Comparison of ENCODE assay signal across 28 mouse cellular contexts in genomic region chr3:122133255-122133654, GRCm38 (mm10).
DNase-seq lines count a peak whose midpoint lies in the region; ATAC-seq and TF ChIP-seq lines count a peak whose summit lies in the region.
"Had no signal": no experiment of that assay in that cellular context is flagged by ENCODE, and none has a peak within 500 bp of the region (broad histone marks: within the 10 kb centered on the region; RNA-seq: fewer than 3 reads in every experiment).

No protein-coding gene starts in this region.

- H3K27ac ChIP-seq in heart, embryonic 10.5 days: peak overlapping the region; percentile 83
- no peak overlapping the region for H3K27ac ChIP-seq in heart, adult 2 months
- H3K27ac ChIP-seq in heart, embryonic 15.5 days: peak overlapping the region; percentile 83
- 0 out of 2 replicates have a peak overlapping the region, but pooled peaks have one; percentile 80 for H3K27ac ChIP-seq in lung, embryonic 15.5 days
- H3K27ac ChIP-seq in limb, embryonic 10.5 days: 0 out of 2 replicates have a peak overlapping the region, but pooled peaks have one; percentile 14
- H3K27ac ChIP-seq: hindbrain, embryonic 10.5 days; hindbrain, embryonic 15.5 days; liver, embryonic 12.5 days; stomach, embryonic 15.5 days had no signal

- no peak for DNase-seq in heart, embryonic 10.5 days (ENCODE audit: low spot score)
- no peak for DNase-seq in heart, adult 2 months
- no peak for DNase-seq in heart, postnatal 25 days (ENCODE audit: low spot score)
- DNase-seq in lung, postnatal 10 days: no peak
- no peak for DNase-seq in limb, embryonic 10.5 days (ENCODE audit: low spot score)
- DNase-seq in adrenal gland, postnatal 4 days (ENCODE audit: low spot score in 2 of 2): no peak
- DNase-seq: adrenal gland, postnatal 14 days; cerebellum, adult 11-12 months; cerebellum, adult 9-11 months; gastrocnemius, postnatal 10 days; kidney, adult 2 months; kidney, postnatal 4 days; liver, postnatal 0 days; lung, postnatal 36 days; midbrain, embryonic 14.5 days; retina, postnatal 1 day; right cerebral cortex, postnatal 14 days; thymus, postnatal 14 days had no signal

- H3K4me3 ChIP-seq in heart, embryonic 10.5 days: peak overlapping the region; percentile 32
- no peak overlapping the region for H3K4me3 ChIP-seq in heart, adult 2 months
- H3K4me3 ChIP-seq in heart, embryonic 15.5 days: no peak overlapping the region
- no peak overlapping the region for H3K4me3 ChIP-seq in lung, embryonic 15.5 days
- no peak overlapping the region for H3K4me3 ChIP-seq in limb, embryonic 10.5 days
- H3K4me3 ChIP-seq: erythroblast, embryonic 14.5 days; hindbrain, embryonic 10.5 days; hindbrain, embryonic 15.5 days; liver, embryonic 12.5 days; megakaryocyte, embryonic 14.5 days; stomach, embryonic 15.5 days had no signal

- no peaks in the 10 kb centered on the region for H3K79me2 ChIP-seq in heart, adult 2 months (replicated peaks; ENCODE audit: control insufficient read depth, insufficient read depth, low read length)

- TF ChIP-seq POLR2A in heart, adult 2 months (IDR thresholded peaks at IDR 0.05; ENCODE audit: insufficient read depth, low read depth, low read length): no peak

- TF ChIP-seq CTCF in heart, adult 2 months (IDR thresholded peaks at IDR 0.05): no peak

- H3K9ac ChIP-seq in heart, adult 2 months (ENCODE audit: low read depth, low read length): no peak overlapping the region
- H3K9ac ChIP-seq in heart, embryonic 15.5 days: no peak overlapping the region
- no peak overlapping the region for H3K9ac ChIP-seq in lung, embryonic 15.5 days
- H3K9ac ChIP-seq: hindbrain, embryonic 15.5 days; liver, embryonic 12.5 days; liver, postnatal 0 days; stomach, embryonic 15.5 days had no signal

- intact Hi-C loops in heart, adult 2 months (cut with DNase I): no loop called here
- intact Hi-C loops in heart, postnatal 25 days (cut with DNase I): no loop called here

- H3K4me1 ChIP-seq in heart, embryonic 10.5 days: peaks cover 73% of the 10 kb centered on the region
- H3K4me1 ChIP-seq in heart, adult 2 months (ENCODE audit: control insufficient read depth, insufficient read depth, low read length): peaks cover 13% of the 10 kb centered on the region
- peaks cover 64% of the 10 kb centered on the region for H3K4me1 ChIP-seq in heart, embryonic 15.5 days (replicated peaks)
- peaks cover 42% of the 10 kb centered on the region for H3K4me1 ChIP-seq in lung, embryonic 15.5 days
- H3K4me1 ChIP-seq in limb, embryonic 10.5 days: peaks cover 19% of the 10 kb centered on the region; the same call in 1 of the 2 replicates
- H3K4me1 ChIP-seq: liver, embryonic 12.5 days; stomach, embryonic 15.5 days had no signal

- ATAC-seq in heart, embryonic 15.5 days (replicated peaks; ENCODE audit: insufficient number of reproducible peaks, insufficient read depth, low FRiP score, low read depth): no peak
- ATAC-seq in lung, embryonic 15.5 days (ENCODE audit: borderline replicate concordance, extremely low read depth, low FRiP score, low TSS enrichment): no peak
- ATAC-seq: forebrain, embryonic 16.5 days; inflammation-experienced regulatory T-cells, adult 6 months; liver, embryonic 12.5 days; liver, postnatal 0 days had no signal

- H3K9me3 ChIP-seq in heart, embryonic 10.5 days: no peaks in the 10 kb centered on the region
- no peaks in the 10 kb centered on the region for H3K9me3 ChIP-seq in heart, embryonic 15.5 days (replicated peaks)
- no peaks in the 10 kb centered on the region for H3K9me3 ChIP-seq in lung, embryonic 15.5 days
- no peaks in the 10 kb centered on the region for H3K9me3 ChIP-seq in limb, embryonic 10.5 days (replicated peaks)
- H3K9me3 ChIP-seq: hindbrain, embryonic 10.5 days; hindbrain, embryonic 15.5 days; liver, embryonic 12.5 days; megakaryocyte, embryonic 14.5 days; stomach, embryonic 15.5 days had no signal

- no peaks in the 10 kb centered on the region for H3K27me3 ChIP-seq in heart, embryonic 10.5 days (ENCODE audit: insufficient read depth, poor library complexity, severe bottlenecking)
- no peaks in the 10 kb centered on the region for H3K27me3 ChIP-seq in heart, adult 2 months (ENCODE audit: control insufficient read depth, insufficient read depth, low read length)
- H3K27me3 ChIP-seq in heart, embryonic 15.5 days: peaks cover 6% of the 10 kb centered on the region; the same call in 1 of the 2 replicates
- H3K27me3 ChIP-seq in lung, embryonic 15.5 days: no peaks in the 10 kb centered on the region
- H3K27me3 ChIP-seq in limb, embryonic 10.5 days (ENCODE audit: low read depth, poor library complexity, severe bottlenecking): no peaks in the 10 kb centered on the region
- H3K27me3 ChIP-seq: hindbrain, embryonic 15.5 days; liver, embryonic 12.5 days; megakaryocyte, embryonic 14.5 days; stomach, embryonic 15.5 days had no signal

- no peaks in the 10 kb centered on the region for H3K36me3 ChIP-seq in heart, embryonic 10.5 days
- H3K36me3 ChIP-seq in heart, adult 2 months (ENCODE audit: control insufficient read depth, insufficient read depth, low read length): no peaks in the 10 kb centered on the region
- no peaks in the 10 kb centered on the region for H3K36me3 ChIP-seq in heart, embryonic 15.5 days
- H3K36me3 ChIP-seq in lung, embryonic 15.5 days: no peaks in the 10 kb centered on the region
- H3K36me3 ChIP-seq in limb, embryonic 10.5 days: no peaks in the 10 kb centered on the region
- H3K36me3 ChIP-seq: hindbrain, embryonic 10.5 days; hindbrain, embryonic 15.5 days; liver, embryonic 12.5 days; stomach, embryonic 15.5 days had no signal

- WGBS in heart, embryonic 10.5 days: 3% methylated on average over 5 of the region's 5 CpGs
- WGBS in heart, adult 2 months: 50% methylated on average over 5 of the region's 5 CpGs
- 20% methylated on average over 5 of the region's 5 CpGs for WGBS in heart, embryonic 15.5 days
- 36% methylated on average over 5 of the region's 5 CpGs for WGBS in lung, embryonic 15.5 days
- 27% methylated on average over 5 of the region's 5 CpGs for WGBS in limb, embryonic 10.5 days

- no peak for TF ChIP-seq EP300 in heart, adult 2 months (IDR thresholded peaks at IDR 0.05; ENCODE audit: insufficient read depth, low read depth, low read length)

- H3K4me2 ChIP-seq in heart, embryonic 15.5 days: peak overlapping the region; percentile 18; the same call in 1 of the 2 replicates
- no peak overlapping the region for H3K4me2 ChIP-seq in lung, embryonic 15.5 days
- H3K4me2 ChIP-seq: hindbrain, embryonic 15.5 days; liver, embryonic 12.5 days; stomach, embryonic 15.5 days had no signal
